Mouse (Mus musculus): ENCODE data around the gene Krt17.

GRCm38 (mm10) chr11:100288942-100289341, 28.1 kb upstream of the Krt17 start:
- TF ChIP-seq ZC3H11A (IDR thresholded peaks at IDR 0.05; ENCODE audit: borderline replicate concordance, low read depth, low read length) (no peak), HCFC1 (IDR thresholded peaks at IDR 0.05; ENCODE audit: borderline replicate concordance, insufficient read depth, low read length) (no peak), CHD2 (IDR thresholded peaks at IDR 0.05; ENCODE audit: low read depth, low read length) (no peak), ZNF384 (IDR thresholded peaks at IDR 0.05; ENCODE audit: low read depth, low read length) (no peak)

Data from ES-E14 (cell line).